Mouse (Mus musculus) C2C12 (cell line): ENCODE measurements around the gene Prdx5. TPM values are rescaled to one million over a fixed set of nuclear protein-coding genes. Genes with fewer than 3 reads are reported as not detected.

ENCODE experiments used
- H3K27me3 ChIP-seq: one replicate; pipeline ENCODE4 v1.6.1; 2011; ENCODE audit not compliant: control insufficient read depth, insufficient read depth, insufficient read length
- H3K36me3 ChIP-seq: one replicate; pipeline ENCODE4 v1.6.1; 2011; ENCODE audit not compliant: control insufficient read depth, insufficient read depth
- H3K4me3 ChIP-seq: one replicate; pipeline ENCODE4 v1.5.1; 2011; ENCODE audit warnings: mild to moderate bottlenecking, control low read depth; ENCODE audit not compliant: poor library complexity, insufficient read depth, severe bottlenecking
- H3K79me2 ChIP-seq: one replicate; pipeline ENCODE4 v1.6.1; 2011; ENCODE audit not compliant: control insufficient read depth, insufficient read depth
- H3K79me3 ChIP-seq: one replicate; pipeline ENCODE4 v1.6.1; 2011; ENCODE audit warnings: low read depth, control low read depth
- H3ac ChIP-seq: one replicate; pipeline ENCODE3; 2011; ENCODE audit warnings: low read depth; ENCODE audit not compliant: control insufficient read depth, insufficient read length
- CEBPB ChIP-seq: IDR thresholded peaks from one replicate; pipeline ENCODE4 v1.6.1; 2011; ENCODE audit warnings: low read depth, mild to moderate bottlenecking, control low read depth, moderate library complexity
- CTCF ChIP-seq: IDR thresholded peaks from one replicate; pipeline ENCODE4 v1.5.1; 2011; ENCODE audit not compliant: control insufficient read depth, insufficient read depth, insufficient read length
- FOSL1 ChIP-seq: IDR thresholded peaks from one replicate; pipeline ENCODE4 v1.8.0; 2011; ENCODE audit warnings: mild to moderate bottlenecking, low read length; ENCODE audit not compliant: poor library complexity, insufficient read depth, severe bottlenecking
- MAX ChIP-seq: IDR thresholded peaks from one replicate; pipeline ENCODE4 v1.6.1; 2011; ENCODE audit warnings: mild to moderate bottlenecking, control low read depth
- MYOD1 ChIP-seq: IDR thresholded peaks from one replicate; pipeline ENCODE4 v1.6.1; 2011; ENCODE audit warnings: low read depth; ENCODE audit not compliant: control insufficient read depth, insufficient read length
- MYOG ChIP-seq: IDR thresholded peaks from one replicate; pipeline ENCODE4 v1.6.1; 2011; ENCODE audit not compliant: control insufficient read depth, insufficient read length; ENCODE audit errors: extremely low read depth
- USF1 ChIP-seq: IDR thresholded peaks from one replicate; pipeline ENCODE4 v1.6.1; 2011; ENCODE audit warnings: low read depth, mild to moderate bottlenecking, control low read depth, moderate library complexity
- polyA plus RNA-seq: library from polyadenylated mRNA; unstranded; fragments of >200 nt; fragmentation: generic; extraction: Trizol; gene quantifications from one replicate; pipeline ENCODE4 v1.2.1, GENCODE M21; 2012; ENCODE audit warnings: missing spikeins

The Prdx5 gene
- polyA plus RNA-seq, 1 experiment = 270 TPM

DNA sequence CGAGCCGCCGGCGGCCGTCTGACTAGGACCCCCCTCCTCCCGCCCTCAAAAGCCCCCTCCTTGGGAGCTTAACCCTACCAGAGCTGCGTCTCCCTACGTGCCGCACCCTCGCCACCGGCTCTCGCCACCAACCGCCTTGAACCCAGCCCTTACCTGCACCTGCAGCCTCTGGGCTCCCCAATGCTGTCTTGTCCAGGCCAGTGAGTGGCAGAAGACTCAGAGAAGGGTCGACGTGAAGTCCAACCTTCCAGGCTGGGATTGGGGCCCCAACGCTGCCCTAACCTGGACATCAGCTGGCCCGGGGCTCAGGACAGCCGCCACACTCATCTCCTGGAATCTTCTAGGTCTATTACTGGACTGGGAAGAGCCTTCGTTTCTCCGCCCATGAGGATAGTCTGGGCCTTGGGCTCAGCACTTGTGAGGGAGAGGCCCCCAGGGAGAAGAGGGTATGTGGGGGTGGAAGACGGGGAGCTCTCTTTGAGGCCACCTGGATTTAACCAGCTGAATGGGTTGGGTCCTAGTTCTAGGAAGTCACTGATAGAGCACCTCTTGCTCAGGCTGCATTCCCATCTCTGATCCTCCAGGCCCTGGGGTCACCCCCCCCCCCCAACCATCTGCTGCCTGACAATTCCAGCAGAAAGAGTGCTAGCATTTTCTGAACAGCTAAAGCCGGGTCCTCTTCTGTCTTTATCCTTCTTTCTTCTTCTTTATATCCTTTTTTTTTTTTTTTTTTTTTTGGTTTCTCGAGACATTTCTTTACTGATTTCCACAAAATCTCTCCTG is 24.5 kb upstream of the Prdx5 start, which contains the start of gene Kcnk4:
Kcnk4 (minus strand) TSS at position 321 of the 783 bp plus-strand sequence.
- Histone ChIP-seq H3ac (peak within 1 kb of the TSS; percentile 8), H3K79me2 (no peaks in the 10 kb centered on the region), H3K27me3 (peaks cover 18% of the 10 kb centered on the region), H3K36me3 (no peaks in the 10 kb centered on the region), H3K4me3 (no peak within 1 kb of the TSS), H3K79me3 (no peaks in the 10 kb centered on the region)
- TF ChIP-seq FOSL1 (no peak), MYOD1 (no peak), MAX (no peak), CTCF (no peak), MYOG (no peak), CEBPB (no peak)

DNA sequence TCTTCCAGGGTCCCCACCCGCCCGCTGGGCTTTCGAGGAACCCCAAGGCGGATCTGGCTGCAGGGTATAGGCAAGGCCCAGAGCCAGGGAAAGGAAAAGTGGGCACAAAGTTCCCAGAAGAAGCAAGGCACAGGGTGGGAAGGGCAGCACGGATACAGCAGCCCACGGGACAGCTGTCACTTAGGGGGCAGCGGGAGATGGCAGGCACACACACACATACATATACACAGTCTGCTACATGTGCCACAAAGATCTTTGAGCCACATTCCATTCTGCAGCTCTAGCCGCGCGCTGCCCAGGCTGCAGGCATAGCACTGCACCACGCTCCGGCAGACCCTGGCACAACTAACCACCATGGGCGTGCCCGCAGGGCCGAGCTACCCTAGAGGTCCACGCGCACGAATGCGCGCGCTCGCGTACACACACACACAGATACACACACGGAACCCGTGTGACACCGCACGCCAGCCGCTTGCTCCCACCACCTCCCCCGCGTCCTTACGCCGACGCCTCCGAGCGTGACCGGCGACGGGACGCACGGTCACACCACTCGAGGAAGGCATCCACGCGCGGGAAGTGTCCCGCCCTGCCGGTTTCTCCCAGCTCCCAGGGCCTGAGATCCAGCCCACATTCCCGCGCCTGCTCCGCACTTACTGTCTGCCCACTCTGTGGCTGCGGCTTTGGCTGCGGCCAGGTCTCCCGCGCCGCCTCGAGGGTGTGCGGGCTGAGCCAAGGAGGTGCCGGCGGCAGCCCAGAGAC is 23.7 kb upstream of the Prdx5 start:
- Histone ChIP-seq H3K4me3 (no peak overlapping the region), H3K36me3 (no peaks in the 10 kb centered on the region), H3ac (peak overlapping the region; percentile 8), H3K27me3 (peaks cover 18% of the 10 kb centered on the region), H3K79me2 (no peaks in the 10 kb centered on the region), H3K79me3 (no peaks in the 10 kb centered on the region)
- no peak for TF ChIP-seq MYOD1

DNA sequence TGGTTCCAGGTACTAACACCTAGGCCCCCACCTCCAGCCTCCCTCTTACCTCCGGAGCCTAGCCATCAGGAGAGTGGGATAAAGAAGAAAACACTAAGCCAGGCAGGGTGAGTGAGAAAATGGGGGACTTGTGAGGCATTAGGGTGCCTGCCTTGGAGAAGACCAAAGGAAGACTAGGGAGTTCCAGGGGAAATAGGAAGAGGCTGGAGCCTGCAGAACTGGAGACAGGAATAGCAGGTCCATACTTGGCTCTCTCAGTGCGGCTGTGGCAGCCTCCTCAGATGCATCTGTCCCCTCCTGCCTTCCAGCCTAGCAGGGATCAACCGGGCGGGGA is 23.2 kb upstream of the Prdx5 start:
- H3K36me3 ChIP-seq = no peaks in the 10 kb centered on the region
- H3K4me3 ChIP-seq = no peak overlapping the region
- H3K79me2 ChIP-seq = no peaks in the 10 kb centered on the region
- TF ChIP-seq CTCF (no peak), USF1 (no peak), CEBPB (no peak), MYOG (no peak), MAX (no peak), MYOD1 (no peak), FOSL1 (no peak)
- H3K27me3 ChIP-seq = peaks cover 18% of the 10 kb centered on the region
- H3ac ChIP-seq = no peak overlapping the region
- no peaks in the 10 kb centered on the region for H3K79me3 ChIP-seq

DNA sequence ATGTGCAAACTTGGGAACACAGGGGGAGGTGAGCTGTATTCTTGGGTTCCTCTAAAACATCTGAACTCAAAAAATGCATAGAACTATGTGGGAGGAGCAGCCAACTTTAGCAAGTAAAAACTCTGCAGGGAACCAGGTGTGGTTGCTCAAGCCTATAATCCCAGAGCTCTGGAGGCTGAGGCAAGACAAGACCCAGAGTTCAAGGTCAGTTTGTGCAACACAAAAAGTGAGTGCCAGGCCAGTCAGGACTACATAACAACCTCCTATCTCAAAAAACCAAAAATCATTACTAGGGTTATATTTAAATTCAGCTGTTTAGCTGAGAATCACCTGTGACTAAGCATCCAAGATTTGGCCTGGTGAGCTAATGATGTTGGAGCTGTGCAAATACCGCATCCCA is 22.1 kb upstream of the Prdx5 start:
- Histone ChIP-seq H3ac (no peak overlapping the region), H3K79me3 (no peaks in the 10 kb centered on the region), H3K4me3 (no peak overlapping the region), H3K27me3 (peaks cover 26% of the 10 kb centered on the region), H3K36me3 (no peaks in the 10 kb centered on the region), H3K79me2 (no peaks in the 10 kb centered on the region)
- TF ChIP-seq MAX (no peak), FOSL1 (no peak), CEBPB (no peak), MYOD1 (no peak), CTCF (no peak), USF1 (no peak), MYOG (no peak)

DNA sequence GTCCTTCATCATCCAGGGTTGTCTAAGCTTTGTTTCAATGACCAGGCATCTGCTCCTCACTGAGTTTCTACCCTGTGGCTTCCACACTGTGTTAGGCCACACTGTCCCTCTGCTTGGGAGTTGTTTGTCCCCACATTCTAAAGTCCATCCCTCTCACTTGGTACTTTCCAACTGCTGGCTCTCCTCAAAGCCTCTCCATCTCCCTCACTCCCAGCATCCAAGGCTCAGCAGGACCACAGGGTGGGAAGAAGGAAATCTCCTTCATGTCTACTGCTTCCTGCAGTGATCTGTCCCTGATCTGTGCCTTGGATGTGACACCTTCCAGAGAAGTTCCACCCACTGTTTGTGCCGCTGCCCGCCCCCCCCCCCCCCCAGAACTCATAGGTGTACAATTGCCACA is 21.1 kb upstream of the Prdx5 start:
- Histone ChIP-seq H3K79me2 (no peaks in the 10 kb centered on the region), H3K4me3 (no peak overlapping the region), H3K27me3 (peaks cover 28% of the 10 kb centered on the region)

DNA sequence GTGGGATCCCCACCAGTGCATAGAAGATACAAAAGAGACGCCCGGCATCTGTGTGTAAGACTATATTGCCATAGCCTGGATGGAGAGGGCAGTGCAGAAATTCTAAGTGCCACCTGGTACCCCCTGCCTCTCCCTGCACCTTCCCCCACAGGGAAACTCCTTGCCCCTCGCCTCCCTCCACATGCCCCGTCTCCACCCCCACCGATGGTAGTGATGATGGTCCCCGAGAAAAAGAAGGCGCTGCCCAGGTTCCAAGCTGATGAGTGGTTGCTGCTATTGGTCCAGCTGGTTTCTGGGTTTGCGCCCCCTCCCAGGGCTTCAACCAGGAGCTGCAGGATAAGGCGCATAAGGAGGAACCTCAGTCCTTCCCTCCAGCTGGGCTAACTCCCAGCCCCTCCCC is 18.2 kb upstream of the Prdx5 start:
- Histone ChIP-seq H3K79me3 (no peaks in the 10 kb centered on the region), H3K27me3 (peaks cover 14% of the 10 kb centered on the region), H3ac (no peak overlapping the region), H3K36me3 (no peaks in the 10 kb centered on the region), H3K4me3 (no peak overlapping the region), H3K79me2 (no peaks in the 10 kb centered on the region)
- TF ChIP-seq CEBPB = no peak
- no peak for TF ChIP-seq MYOD1
- TF ChIP-seq USF1 = no peak
- no peak for TF ChIP-seq MYOG
- no peak for TF ChIP-seq FOSL1
- TF ChIP-seq CTCF = no peak
- no peak for TF ChIP-seq MAX

More for the DNA sequence above, 21.1 kb upstream of the Prdx5 start:
- TF ChIP-seq USF1 = no peak
- no peak for TF ChIP-seq CEBPB
- no peak for TF ChIP-seq FOSL1
- no peak for TF ChIP-seq MYOG
- TF ChIP-seq MAX = no peak
- TF ChIP-seq MYOD1 = no peak
- Histone ChIP-seq H3K36me3 (no peaks in the 10 kb centered on the region), H3ac (no peak overlapping the region), H3K79me3 (no peaks in the 10 kb centered on the region)
